Mouse (Mus musculus) lung, adult 2 months (tissue): ENCODE data around the gene 1600002K03Rik. TPM values are rescaled to one million over a fixed set of nuclear protein-coding genes. Genes with fewer than 3 reads are reported as not detected.

Experiments used
- DNase-seq: peaks from one replicate; pipeline ENCODE4 v3.0.0; 2022
- H3K4me1 ChIP-seq: fragments of 200-500 bp; 2 replicates; pipeline ENCODE4 v1.6.1; 2011; ENCODE audit warnings: low read length; ENCODE audit not compliant: control insufficient read depth, insufficient read depth
- H3K4me3 ChIP-seq: fragments of 200-500 bp; replicated peaks from 2 replicates; pipeline ENCODE3; 2011; ENCODE audit warnings: low read depth, mild to moderate bottlenecking, control low read depth, low read length; ENCODE audit errors: extremely low read depth
- CTCF ChIP-seq: fragments of 200-500 bp; IDR thresholded peaks from 2 replicates; pipeline ENCODE4 v1.5.1; 2011; ENCODE audit warnings: mild to moderate bottlenecking, low read length, control low read depth; ENCODE audit not compliant: insufficient read depth
- POLR2A ChIP-seq: fragments of 200-500 bp; IDR thresholded peaks from 2 replicates; pipeline ENCODE4 v1.6.1; 2011; ENCODE audit warnings: low read depth, mild to moderate bottlenecking, control low read depth, low read length, borderline replicate concordance; ENCODE audit errors: extremely low read depth
- WGBS: fragments of 180-500 bp; shearing (Covaris S2); methylation state at CpG from one replicate; pipeline ENCODE4 v1.1.7; 2018; 5-methylcytosine and 5-hydroxymethylcytosine counted together
- polyA plus RNA-seq: library from polyadenylated mRNA; depleted of rRNA; stranded (reverse); fragments of >200 nt; gene quantifications from 2 replicates; pipeline ENCODE4 v1.2.3, GENCODE M21; 2012

The 1600002K03Rik gene
- polyA plus RNA-seq, 1 experiment = 11.2 TPM

GRCm38 (mm10) chr10:80174705-80175104 lies 2.0 kb downstream of the 1600002K03Rik start:
- no peak for DNase-seq
- Histone ChIP-seq H3K4me3 (no peak overlapping the region), H3K4me1 (peaks cover 5% of the 10 kb centered on the region)
- 60% methylated on average over 2 of the region's 2 CpGs for WGBS
- TF ChIP-seq POLR2A (no peak), CTCF (peak; percentile 49; the same call in 1 of the 2 replicates)

- no peak for DNase-seq
- no peak overlapping the region for H3K4me3 ChIP-seq
- WGBS = 38% methylated on average over 4 of the region's 4 CpGs
- peaks cover 5% of the 10 kb centered on the region for H3K4me1 ChIP-seq
- no peak for TF ChIP-seq POLR2A
- peak; percentile 66 for TF ChIP-seq CTCF
These were observed 3.0 kb downstream of the 1600002K03Rik start for GRCm38 (mm10) chr10:80175536-80176269.

GRCm38 (mm10) chr10:80176270-80176834 lies 3.6 kb downstream of the 1600002K03Rik start:
- no peak for DNase-seq
- Histone ChIP-seq H3K4me1 (peaks cover 5% of the 10 kb centered on the region), H3K4me3 (no peak overlapping the region)
- TF ChIP-seq POLR2A (no peak), CTCF (no peak)
- WGBS = 85% methylated on average over 5 of the region's 5 CpGs

GRCm38 (mm10) chr10:80177441-80178279 lies 4.9 kb downstream of the 1600002K03Rik start:
- 79% methylated on average over 7 of the region's 7 CpGs for WGBS
- Histone ChIP-seq H3K4me3 (no peak overlapping the region), H3K4me1 (no peaks in the 10 kb centered on the region)
- no peak for DNase-seq
- TF ChIP-seq POLR2A (no peak), CTCF (no peak)

- Histone ChIP-seq H3K4me1 (no peaks in the 10 kb centered on the region), H3K4me3 (peak within 1 kb of the TSS; percentile 65)
- TF ChIP-seq POLR2A = no peak
- no peak for TF ChIP-seq CTCF
- peak; percentile 37 for DNase-seq
- 5% methylated on average over 81 of the region's 106 CpGs for WGBS
These were observed 6.6 kb downstream of the 1600002K03Rik start, which contains the start of gene Efna2 for GRCm38 (mm10) chr10:80179068-80180051. Efna2 (plus strand) TSS chr10:80179482.

GRCm38 (mm10) chr10:80180288-80180687 lies 7.5 kb downstream of the 1600002K03Rik start:
- 61% methylated on average over 6 of the region's 6 CpGs for WGBS
- no peaks in the 10 kb centered on the region for H3K4me1 ChIP-seq

GRCm38 (mm10) chr10:80180823-80181222 lies 8.1 kb downstream of the 1600002K03Rik start:
- TF ChIP-seq CTCF = no peak
- no peak for TF ChIP-seq POLR2A
- no peak for DNase-seq
- H3K4me3 ChIP-seq = no peak overlapping the region
- WGBS = 76% methylated on average over 5 of the region's 5 CpGs
- H3K4me1 ChIP-seq = no peaks in the 10 kb centered on the region

More at GRCm38 (mm10) chr10:80180288-80180687, 7.5 kb downstream of the 1600002K03Rik start:
- no peak overlapping the region for H3K4me3 ChIP-seq
- no peak for DNase-seq
- no peak for TF ChIP-seq CTCF
- no peak for TF ChIP-seq POLR2A

- Histone ChIP-seq H3K4me3 (no peak overlapping the region), H3K4me1 (no peaks in the 10 kb centered on the region)
- 87% methylated on average over 7 of the region's 7 CpGs for WGBS
- TF ChIP-seq CTCF (no peak), POLR2A (no peak)
- no peak for DNase-seq
These were observed 9.8 kb downstream of the 1600002K03Rik start for GRCm38 (mm10) chr10:80182547-80182946.
